Mouse (Mus musculus) macrophage (primary cell): ENCODE measurements around the gene Nmnat3. TPM values are rescaled to one million over a fixed set of nuclear protein-coding genes. Genes with fewer than 3 reads are reported as not detected.

Source experiments
- H3K27ac ChIP-seq: fragments of 350-480 bp; formaldehyde crosslinking; 2 replicates; pipeline ENCODE4 v1.9.0; 2021
- H3K36me3 ChIP-seq: fragments of 350-480 bp; formaldehyde crosslinking; 2 replicates; pipeline ENCODE4 v1.9.0; 2021; ENCODE audit errors: inconsistent target
- H3K4me3 ChIP-seq: fragments of 350-480 bp; formaldehyde crosslinking; 2 replicates; pipeline ENCODE4 v1.9.0; 2021; ENCODE audit errors: inconsistent target
- H3K79me2 ChIP-seq: fragments of 350-480 bp; formaldehyde crosslinking; 2 replicates; pipeline ENCODE4 v1.9.0; 2021; ENCODE audit errors: inconsistent target
- WGBS: methylation state at CpG from one replicate; pipeline ENCODE4 v1.1.7; 2026; ENCODE audit warnings: inconsistent platforms; ENCODE audit not compliant: missing documents; 5-methylcytosine and 5-hydroxymethylcytosine counted together
- polyA plus RNA-seq: library from polyadenylated mRNA; stranded (reverse); fragments of 250-400 nt; gene quantifications from 3 replicates; pipeline ENCODE4 v1.2.4, GENCODE M21; 2018; ENCODE audit warnings: inconsistent platforms

The Nmnat3 gene
- polyA plus RNA-seq, 1 experiment from 2014 or later, result 5.7 TPM

DNA sequence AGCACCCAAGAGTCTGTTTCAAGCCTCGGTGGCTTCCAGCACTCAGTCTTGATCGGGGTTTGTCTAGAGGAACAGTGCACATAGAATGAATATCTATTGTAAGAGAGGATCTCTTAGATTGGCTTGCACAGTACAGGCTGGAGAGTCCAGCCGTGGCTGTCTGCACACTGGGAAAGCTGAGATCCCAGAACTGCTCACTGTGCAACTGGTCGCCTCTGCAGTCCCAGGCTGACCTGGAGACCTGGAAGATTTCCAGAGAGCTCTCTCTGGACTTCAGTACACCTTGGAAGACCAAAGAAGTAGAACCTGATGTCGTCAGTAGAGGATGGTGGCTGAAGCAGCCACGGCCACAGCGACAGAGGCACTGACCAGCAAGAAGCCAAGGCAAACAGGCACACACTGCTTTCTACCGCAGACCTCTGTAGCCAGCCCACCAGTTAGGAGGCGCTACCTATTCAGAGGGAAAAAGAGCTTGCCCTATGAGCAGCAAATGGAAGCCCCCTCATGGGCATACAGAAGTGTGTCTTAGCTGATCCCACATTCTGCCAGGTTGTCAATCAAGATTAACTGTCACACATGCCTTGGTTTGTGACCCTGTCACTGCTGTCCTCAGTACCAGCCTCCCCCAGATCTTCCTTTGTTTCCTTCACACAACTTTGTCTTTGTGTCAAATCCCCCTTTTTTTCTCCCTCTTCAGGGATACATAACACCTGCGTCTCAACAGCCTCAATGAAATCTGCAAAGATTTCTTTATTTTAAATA is 41.4 kb downstream of the Nmnat3 start:
- Histone ChIP-seq H3K79me2 (no peaks in the 10 kb centered on the region), H3K36me3 (no peaks in the 10 kb centered on the region)

DNA sequence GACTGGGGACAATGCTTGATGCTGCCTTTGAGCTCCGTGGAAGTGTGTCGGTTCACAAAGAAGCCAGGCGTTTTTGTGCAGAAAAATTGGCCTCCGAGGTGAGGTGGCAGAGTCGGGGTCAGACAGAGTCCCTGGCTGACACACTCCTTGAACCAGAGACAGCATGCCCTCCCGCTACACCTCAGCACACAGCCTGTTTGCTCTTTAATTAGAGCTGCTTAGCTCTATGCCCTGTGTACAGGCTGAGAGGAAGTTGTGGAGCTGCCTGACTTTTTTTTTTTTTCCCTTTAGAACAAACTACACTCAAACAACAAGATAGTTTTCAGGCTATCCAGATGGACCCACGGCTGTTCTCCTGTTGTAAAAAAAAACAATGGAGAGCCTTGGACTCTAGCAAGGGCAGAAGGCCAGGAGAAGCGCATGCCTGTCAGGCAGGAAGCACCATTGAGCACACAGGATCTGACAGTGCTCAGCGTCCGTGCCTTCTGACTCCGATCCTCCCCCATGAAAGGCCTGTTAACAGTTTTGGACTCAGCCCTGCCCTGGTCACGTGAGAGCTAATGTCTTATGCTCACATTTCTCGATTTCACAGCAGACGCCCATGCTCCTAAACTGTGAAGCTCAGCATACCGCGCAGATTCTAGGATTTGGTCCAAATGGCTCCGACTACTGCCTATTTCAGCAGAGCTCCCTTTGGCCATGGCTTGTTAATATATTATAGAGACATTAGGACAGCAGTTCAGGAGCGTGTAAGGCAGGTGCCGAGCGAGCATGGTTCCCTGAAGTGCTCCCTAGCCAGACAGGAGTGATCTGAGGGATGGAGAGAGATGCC is 42.3 kb downstream of the Nmnat3 start:
- WGBS, result 78% methylated on average over 19 of the region's 20 CpGs
- H3K36me3 ChIP-seq, result no peaks in the 10 kb centered on the region
- no peaks in the 10 kb centered on the region for H3K79me2 ChIP-seq
- H3K27ac ChIP-seq, result no peak overlapping the region
- H3K4me3 ChIP-seq, result no peak overlapping the region

More for the DNA sequence above, 41.4 kb downstream of the Nmnat3 start:
- H3K27ac ChIP-seq, result no peak overlapping the region
- WGBS, result 95% methylated on average over 10 of the region's 10 CpGs
- H3K4me3 ChIP-seq, result no peak overlapping the region

- H3K27ac ChIP-seq, result no peak overlapping the region
- WGBS, result 5% methylated on average over 3 of the region's 3 CpGs
Observed at GRCm38 (mm10) chr9:98333219-98333754, 46.1 kb downstream of the Nmnat3 start.

DNA sequence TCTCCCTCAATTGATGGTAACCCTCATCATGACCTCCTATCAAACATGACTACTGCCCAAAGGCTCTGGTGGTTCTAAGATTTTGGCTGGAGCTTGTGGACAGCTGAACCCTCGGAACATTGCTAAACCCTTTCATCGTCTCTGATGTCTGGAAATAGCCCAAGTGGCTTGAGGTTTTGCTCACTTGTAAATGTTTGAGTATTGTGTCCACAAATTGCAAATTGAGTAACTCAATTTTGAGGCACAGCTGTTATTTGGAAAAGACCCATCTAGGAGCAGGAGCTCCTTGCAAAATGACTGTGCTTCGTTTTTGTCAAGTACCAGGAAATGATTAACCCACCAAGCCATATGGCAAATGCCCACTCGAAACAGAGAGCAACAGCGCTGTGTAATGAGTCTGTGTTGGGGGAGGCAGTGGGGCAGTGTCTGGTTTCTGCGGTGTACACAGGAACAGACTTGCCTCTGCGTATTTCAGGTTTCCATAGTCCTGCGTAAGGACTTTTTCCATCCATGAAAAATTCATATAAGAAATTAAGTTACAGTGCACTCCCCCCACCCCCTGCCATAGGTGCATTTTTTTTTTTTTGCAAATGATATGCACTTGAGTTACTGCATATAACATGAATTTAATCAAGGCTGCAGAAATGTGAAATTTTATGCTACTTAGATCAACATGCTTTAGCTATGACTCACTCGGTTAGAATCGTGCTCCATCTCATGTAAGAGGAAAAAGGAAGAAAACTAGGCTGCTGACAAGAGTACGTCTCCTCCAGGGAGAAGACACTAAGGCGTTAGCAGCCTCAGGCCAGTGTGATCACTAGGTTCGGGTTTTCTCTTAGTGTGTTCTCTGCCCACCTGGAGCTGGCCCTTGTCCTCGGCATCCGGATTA is 50.9 kb downstream of the Nmnat3 start:
- no peaks in the 10 kb centered on the region for H3K79me2 ChIP-seq
- no peaks in the 10 kb centered on the region for H3K36me3 ChIP-seq
- no peak overlapping the region for H3K4me3 ChIP-seq
- WGBS, result 74% methylated on average over 15 of the region's 15 CpGs
- no peak overlapping the region for H3K27ac ChIP-seq

More at GRCm38 (mm10) chr9:98333219-98333754, 46.1 kb downstream of the Nmnat3 start:
- H3K79me2 ChIP-seq, result no peaks in the 10 kb centered on the region
- H3K4me3 ChIP-seq, result no peak overlapping the region
- no peaks in the 10 kb centered on the region for H3K36me3 ChIP-seq

- Histone ChIP-seq H3K79me2 (no peaks in the 10 kb centered on the region), H3K27ac (no peak overlapping the region), H3K4me3 (no peak overlapping the region), H3K36me3 (no peaks in the 10 kb centered on the region)
- WGBS, result 90% methylated on average over 4 of the region's 4 CpGs
Observed at GRCm38 (mm10) chr9:98339971-98340370, 52.7 kb downstream of the Nmnat3 start.

DNA sequence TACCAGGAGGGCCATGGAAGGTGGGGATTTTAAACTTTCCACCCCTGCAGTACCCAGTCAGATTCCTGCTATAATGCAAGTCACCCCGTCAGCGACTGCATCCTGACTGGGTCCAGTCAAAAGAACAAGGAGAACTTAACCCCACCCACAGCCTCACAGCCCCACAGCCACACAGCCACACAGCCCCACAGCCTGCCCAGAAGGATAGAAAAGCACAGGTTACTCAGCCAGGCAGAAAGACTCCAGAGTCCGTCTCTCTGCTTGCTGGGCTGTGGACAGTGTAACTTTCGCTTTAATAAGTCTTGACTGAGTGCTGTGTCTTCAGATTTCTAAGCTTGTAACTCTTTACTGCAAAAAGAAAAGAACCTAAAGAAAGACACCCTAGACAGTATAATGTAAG is 53.2 kb downstream of the Nmnat3 start:
- Histone ChIP-seq H3K27ac (no peak overlapping the region), H3K4me3 (no peak overlapping the region), H3K79me2 (no peaks in the 10 kb centered on the region), H3K36me3 (no peaks in the 10 kb centered on the region)
- WGBS, result 76% methylated on average over 4 of the region's 4 CpGs

GRCm38 (mm10) chr9:98345840-98346239 is 58.6 kb downstream of the Nmnat3 start:
- Histone ChIP-seq H3K79me2 (no peaks in the 10 kb centered on the region), H3K36me3 (no peaks in the 10 kb centered on the region), H3K27ac (no peak overlapping the region), H3K4me3 (no peak overlapping the region)
- WGBS, result 100% methylated on average over 1 of the region's 1 CpGs

- H3K79me2 ChIP-seq, result no peaks in the 10 kb centered on the region
- 93% methylated on average over 4 of the region's 4 CpGs for WGBS
- H3K36me3 ChIP-seq, result no peaks in the 10 kb centered on the region
- no peak overlapping the region for H3K4me3 ChIP-seq
- H3K27ac ChIP-seq, result no peak overlapping the region
Observed at GRCm38 (mm10) chr9:98346240-98346639, 59.0 kb downstream of the Nmnat3 start.

DNA sequence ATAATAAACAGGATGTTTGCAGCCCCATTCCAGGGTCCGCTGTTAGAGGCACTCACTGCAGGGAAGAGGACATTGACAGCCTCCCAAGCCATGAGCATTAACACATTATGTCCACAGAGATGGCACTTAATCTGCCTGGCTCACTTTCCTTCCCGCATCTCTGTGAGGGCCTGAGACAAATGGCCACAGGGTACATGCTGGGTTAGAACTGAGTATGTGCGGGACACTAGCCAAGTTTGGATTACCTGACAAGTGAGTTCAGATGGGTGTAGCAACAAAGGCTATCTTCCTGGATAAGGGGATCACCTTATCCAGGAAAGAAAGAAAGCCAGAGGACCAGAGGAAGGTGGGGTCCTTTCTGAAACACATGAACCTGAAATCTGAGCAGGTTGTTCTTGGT is 59.8 kb downstream of the Nmnat3 start:
- Histone ChIP-seq H3K27ac (no peak overlapping the region), H3K4me3 (no peak overlapping the region), H3K36me3 (no peaks in the 10 kb centered on the region), H3K79me2 (no peaks in the 10 kb centered on the region)
- 96% methylated on average over 3 of the region's 3 CpGs for WGBS

DNA sequence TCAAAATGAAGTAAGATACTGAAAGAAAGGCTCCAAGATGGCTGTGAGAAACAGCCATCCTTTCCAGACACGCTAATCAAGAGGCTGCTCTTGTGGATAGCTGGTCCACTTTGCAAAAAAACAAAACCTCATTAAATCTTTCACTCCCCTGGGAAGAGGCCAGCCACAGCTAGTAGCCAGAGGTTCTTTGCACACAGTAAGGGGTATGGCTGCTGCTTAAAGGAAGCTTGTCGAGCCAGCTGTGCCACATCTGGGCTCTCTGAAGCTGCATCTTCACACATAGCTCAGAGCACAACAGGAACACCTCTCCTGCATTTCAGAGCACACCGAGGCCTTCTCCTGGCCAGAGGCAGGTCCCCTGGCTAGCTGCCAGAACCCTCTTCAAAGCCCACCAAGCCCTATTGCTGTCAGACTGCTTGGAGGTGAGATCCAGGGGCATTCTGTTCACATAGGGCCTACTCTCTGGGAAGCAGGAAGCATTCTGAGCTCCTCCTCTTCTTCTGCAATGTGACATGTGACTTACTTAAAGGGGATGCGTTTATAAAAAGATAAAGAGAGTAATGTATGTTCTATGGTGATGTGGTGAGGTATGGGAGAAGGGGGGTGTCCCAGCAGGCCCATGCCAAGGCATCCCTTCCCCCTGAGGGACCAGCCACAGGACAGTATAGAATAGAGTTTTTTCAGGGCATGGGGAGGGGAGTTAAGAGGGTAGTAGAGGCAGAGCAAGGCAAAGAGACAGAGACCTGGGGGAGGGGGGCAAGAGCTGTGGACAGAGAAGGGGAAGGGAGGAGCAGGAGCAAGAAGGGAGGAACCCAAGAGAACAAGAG is 63.3 kb downstream of the Nmnat3 start:
- WGBS, result 88% methylated on average over 3 of the region's 4 CpGs
- no peaks in the 10 kb centered on the region for H3K36me3 ChIP-seq
- no peaks in the 10 kb centered on the region for H3K79me2 ChIP-seq
- no peak overlapping the region for H3K4me3 ChIP-seq
- H3K27ac ChIP-seq, result no peak overlapping the region

DNA sequence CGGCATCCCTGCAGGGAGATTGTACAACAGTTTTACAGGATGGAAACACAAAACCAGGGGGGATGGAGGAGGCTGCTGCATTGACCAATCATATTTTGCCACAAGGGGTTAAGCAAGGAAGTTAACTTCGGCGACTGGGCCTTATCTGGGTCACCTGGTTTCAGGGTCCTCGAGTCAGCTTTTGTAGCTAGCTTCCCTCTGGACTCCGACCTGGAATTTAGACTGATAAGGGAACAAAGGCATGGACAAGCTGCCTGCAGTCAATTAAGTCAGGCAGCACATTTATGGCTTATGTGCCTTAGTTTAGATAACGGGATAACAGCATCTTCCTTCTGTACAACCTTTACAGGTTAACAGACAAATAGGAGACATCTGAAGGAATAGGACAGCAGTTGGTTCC is 65.1 kb downstream of the Nmnat3 start:
- 94% methylated on average over 6 of the region's 6 CpGs for WGBS
- Histone ChIP-seq H3K27ac (no peak overlapping the region), H3K79me2 (no peaks in the 10 kb centered on the region), H3K4me3 (no peak overlapping the region), H3K36me3 (no peaks in the 10 kb centered on the region)

- WGBS, result 100% methylated on average over 3 of the region's 3 CpGs
- Histone ChIP-seq H3K27ac (no peak overlapping the region), H3K36me3 (no peaks in the 10 kb centered on the region), H3K79me2 (no peaks in the 10 kb centered on the region), H3K4me3 (no peak overlapping the region)
Observed at GRCm38 (mm10) chr9:98354919-98355318, 67.7 kb downstream of the Nmnat3 start.

DNA sequence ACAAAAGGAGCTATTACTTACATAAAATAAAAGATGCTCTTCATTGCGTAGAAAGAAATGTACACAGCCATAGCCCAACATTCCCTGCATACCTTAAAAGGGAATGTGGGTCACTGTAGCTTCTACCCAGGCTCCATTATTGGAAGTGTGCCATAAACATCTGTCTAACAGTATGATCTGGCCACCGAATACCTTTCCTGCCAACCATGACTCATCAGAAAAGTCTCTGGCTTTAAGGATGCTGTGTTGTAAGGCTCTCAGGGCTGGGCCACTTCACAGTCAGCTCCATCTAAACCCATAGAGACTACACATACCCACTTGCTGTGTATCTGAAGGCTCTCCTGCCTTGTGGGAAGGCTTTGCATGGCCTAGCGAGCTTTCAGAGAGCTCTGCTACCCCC is 73.8 kb downstream of the Nmnat3 start:
- Histone ChIP-seq H3K27ac (no peak overlapping the region), H3K4me3 (no peak overlapping the region), H3K79me2 (no peaks in the 10 kb centered on the region), H3K36me3 (no peaks in the 10 kb centered on the region)
- 67% methylated on average over 3 of the region's 3 CpGs for WGBS
